Mouse (Mus musculus): ENCODE measurements around the gene Ssbp3.
A peak's percentile ranks its signal among the peaks of the same experiment; 100 is the strongest.

Gene Ssbp3

GRCm38 (mm10) chr4:106905898-106906297 lies 4.6 kb upstream of the Ssbp3 start:
- DNase-seq (ENCODE audit: extremely low read depth, low read depth): no peak

- no peak for DNase-seq (ENCODE audit: extremely low read depth, low read depth)
Measured at GRCm38 (mm10) chr4:106907701-106908425, 2.6 kb upstream of the Ssbp3 start.

- peak; percentile 80 for DNase-seq (ENCODE audit: extremely low read depth, low read depth)
Measured at GRCm38 (mm10) chr4:106908426-106908809, 2.1 kb upstream of the Ssbp3 start.

GRCm38 (mm10) chr4:106908950-106909751 lies 1.4 kb upstream of the Ssbp3 start:
- peak; percentile 87 for DNase-seq (ENCODE audit: extremely low read depth, low read depth)

- DNase-seq (ENCODE audit: extremely low read depth, low read depth): no peak
Measured at GRCm38 (mm10) chr4:106909797-106910196, 704 bp upstream of the Ssbp3 start.

GRCm38 (mm10) chr4:106911246-106911801 lies 823 bp downstream of the Ssbp3 start:
- no peak for DNase-seq (ENCODE audit: extremely low read depth, low read depth)

GRCm38 (mm10) chr4:106911951-106912688 lies 1.6 kb downstream of the Ssbp3 start:
- DNase-seq (ENCODE audit: extremely low read depth, low read depth): no peak

GRCm38 (mm10) chr4:106912689-106913041 lies 2.2 kb downstream of the Ssbp3 start:
- DNase-seq (ENCODE audit: extremely low read depth, low read depth): no peak

GRCm38 (mm10) chr4:106913411-106914049 lies 3.0 kb downstream of the Ssbp3 start:
- DNase-seq (ENCODE audit: extremely low read depth, low read depth): no peak

- no peak for DNase-seq (ENCODE audit: extremely low read depth, low read depth)
Measured at GRCm38 (mm10) chr4:106915265-106915664, 4.8 kb downstream of the Ssbp3 start.

- no peak for DNase-seq (ENCODE audit: extremely low read depth, low read depth)
Measured at GRCm38 (mm10) chr4:106918263-106918662, 7.8 kb downstream of the Ssbp3 start.

- no peak for DNase-seq (ENCODE audit: extremely low read depth, low read depth)
Measured at GRCm38 (mm10) chr4:106920119-106920518, 9.6 kb downstream of the Ssbp3 start.

GRCm38 (mm10) chr4:106921375-106922336 lies 11.2 kb downstream of the Ssbp3 start:
- DNase-seq (ENCODE audit: extremely low read depth, low read depth): no peak

GRCm38 (mm10) chr4:106922919-106923318 lies 12.4 kb downstream of the Ssbp3 start:
- peak; percentile 61 for DNase-seq (ENCODE audit: extremely low read depth, low read depth)

GRCm38 (mm10) chr4:106924175-106924574 lies 13.7 kb downstream of the Ssbp3 start:
- no peak for DNase-seq (ENCODE audit: extremely low read depth, low read depth)

GRCm38 (mm10) chr4:106924888-106925287 lies 14.4 kb downstream of the Ssbp3 start:
- no peak for DNase-seq (ENCODE audit: extremely low read depth, low read depth)

GRCm38 (mm10) chr4:106926401-106926800 lies 15.9 kb downstream of the Ssbp3 start:
- no peak for DNase-seq (ENCODE audit: extremely low read depth, low read depth)

- DNase-seq (ENCODE audit: extremely low read depth, low read depth): no peak
Measured at GRCm38 (mm10) chr4:106927034-106927433, 16.5 kb downstream of the Ssbp3 start.

GRCm38 (mm10) chr4:106928961-106929360 lies 18.5 kb downstream of the Ssbp3 start:
- DNase-seq (ENCODE audit: extremely low read depth, low read depth): no peak

GRCm38 (mm10) chr4:106932583-106932982 lies 22.1 kb downstream of the Ssbp3 start:
- no peak for DNase-seq (ENCODE audit: extremely low read depth, low read depth)

All from MEL-GATA-1-ER (cell line).